Mouse (Mus musculus) frontal cortex, adult 2 months (tissue): ENCODE measurements around the gene Smco1. TPM values are rescaled to one million over a fixed set of nuclear protein-coding genes. Genes with fewer than 3 reads are reported as not detected.

ENCODE experiments used
- DNase-seq, 2 experiments: peaks; one replicate each; pipeline ENCODE4 v3.0.0; 2022; ENCODE audit warnings: low spot score in 1 of 2; ENCODE audit errors: extremely low spot score in 1 of 2
- polyA plus RNA-seq: library from polyadenylated mRNA; depleted of rRNA; stranded (reverse); fragments of >200 nt; gene quantifications from 2 replicates; pipeline ENCODE4 v1.2.3, GENCODE M21; 2012; rRNA removed

The Smco1 gene
- polyA plus RNA-seq, 1 experiment: 0.26 TPM

DNA sequence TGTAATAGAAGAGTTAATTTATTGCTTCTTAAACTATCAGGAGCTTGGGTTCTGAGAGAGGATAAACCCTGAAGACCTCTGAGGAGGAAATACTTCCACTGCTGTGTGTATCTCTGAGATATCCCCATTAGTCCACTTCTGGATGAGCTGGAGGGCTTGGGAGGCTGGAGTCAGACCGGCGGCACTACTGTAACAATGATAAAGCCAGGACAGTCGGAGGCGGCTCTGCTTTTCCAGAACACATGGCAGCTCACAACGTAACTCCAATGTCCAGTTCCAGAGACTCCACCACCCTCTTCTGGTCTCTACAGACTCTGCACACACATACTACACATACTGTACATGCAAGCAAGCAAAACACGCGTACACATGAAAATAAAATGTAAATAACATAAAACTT lies 32.6 kb downstream of the Smco1 start:
- DNase-seq: no peak

DNA sequence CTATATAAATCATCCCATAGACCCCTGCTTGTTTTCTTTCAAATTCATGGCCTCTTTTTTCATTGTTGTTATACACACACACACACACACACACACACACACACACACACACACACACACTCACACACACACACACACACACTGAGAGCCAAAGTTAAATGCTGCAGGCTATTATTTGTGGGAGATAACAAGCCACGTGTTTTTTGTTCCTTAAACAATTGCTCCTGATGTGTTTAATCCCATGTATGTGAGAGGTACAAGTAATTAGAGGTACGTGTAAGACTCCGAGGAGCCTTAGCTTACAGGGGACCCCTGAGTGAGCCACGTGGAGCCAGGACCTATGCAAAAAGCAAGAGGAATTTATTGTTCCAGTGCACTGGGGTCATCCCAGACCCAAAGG lies 40.7 kb downstream of the Smco1 start:
- DNase-seq: no peak

DNA sequence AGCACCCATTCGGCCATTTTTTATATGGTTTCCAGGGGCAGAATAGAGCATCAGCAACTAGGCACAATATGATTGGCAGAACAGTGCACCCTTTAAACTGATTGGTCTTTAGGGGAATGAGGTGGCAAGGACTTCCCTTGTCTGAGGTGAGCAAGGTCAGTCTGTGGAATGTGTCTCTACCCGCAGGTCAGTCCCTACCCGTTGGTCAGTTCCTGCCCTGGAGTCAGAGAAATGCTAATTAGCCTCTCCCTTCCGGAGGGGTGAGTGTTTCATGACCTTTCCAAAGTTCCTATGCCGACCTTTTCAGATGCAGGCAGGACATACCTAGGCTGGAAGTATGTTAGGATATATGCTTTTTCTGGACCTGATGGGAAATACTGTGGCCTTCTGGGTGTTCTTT lies 41.1 kb downstream of the Smco1 start:
- no peak for DNase-seq

DNA sequence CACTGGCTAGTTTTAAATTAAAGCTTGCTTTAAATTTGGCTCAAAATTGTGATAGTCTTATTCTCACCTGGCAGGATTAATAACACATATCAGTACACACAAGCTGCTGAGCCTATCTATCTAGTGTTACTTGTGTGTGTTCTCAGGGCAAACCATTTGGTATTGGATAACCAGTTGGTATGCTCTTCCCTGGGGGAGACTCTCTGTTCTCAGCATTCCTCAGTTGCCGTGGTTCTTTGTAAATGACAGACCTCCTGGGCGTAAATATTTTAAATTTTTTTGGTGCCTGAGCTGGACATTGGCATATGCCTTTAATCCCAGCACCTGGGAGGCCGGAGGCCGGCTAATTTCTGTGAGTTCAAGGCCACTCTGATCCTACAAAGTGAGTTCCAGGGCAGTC lies 41.6 kb downstream of the Smco1 start:
- DNase-seq: no peak

DNA sequence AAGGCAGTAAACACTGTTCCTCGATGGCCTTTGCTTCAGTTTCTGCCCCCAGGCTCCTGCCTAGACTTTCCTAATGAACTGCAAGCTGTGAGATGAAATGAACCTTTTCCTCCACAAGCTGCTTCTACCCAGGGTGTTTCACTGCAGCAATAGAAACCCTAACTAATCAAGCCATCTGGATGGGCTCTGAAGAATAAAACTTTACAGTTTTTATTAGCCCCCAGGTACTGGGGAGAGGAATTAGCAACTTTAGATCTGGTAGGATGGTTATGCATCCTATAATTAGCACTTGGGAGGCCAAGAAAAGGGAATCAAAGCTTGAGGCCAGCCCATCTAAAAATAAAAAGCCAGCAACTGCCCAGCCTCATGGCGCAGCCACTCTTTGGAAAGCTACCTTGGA lies 45.3 kb downstream of the Smco1 start:
- DNase-seq: no peak

DNA sequence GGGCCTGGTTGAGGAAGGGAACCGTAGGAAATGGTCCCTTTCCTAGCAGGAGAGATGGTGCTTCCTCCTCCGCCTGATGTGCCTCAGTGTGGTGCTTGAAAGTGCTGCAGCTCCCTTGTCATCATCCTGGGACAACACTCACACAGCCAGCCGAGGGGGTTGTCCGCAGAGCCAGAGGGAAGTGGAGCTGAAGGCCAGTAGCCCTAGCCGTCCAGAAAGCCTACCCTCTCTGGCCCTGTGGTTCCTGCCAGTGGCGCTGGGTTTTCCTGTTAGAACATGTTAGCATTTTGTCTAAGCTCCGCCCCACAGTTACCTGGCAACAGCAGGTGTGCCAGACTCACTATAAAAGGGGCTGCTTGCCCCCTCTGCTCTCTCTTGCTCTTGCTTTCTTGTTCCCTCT lies 52.7 kb downstream of the Smco1 start:
- DNase-seq: no peak

Other genes starting within 250 kb of the Smco1 start
- 17.4 and 18.7 TPM in 2 replicates for gene Pak2, start 192.1 kb upstream of the Smco1 start, polyA plus RNA-seq
- gene Pigx, start 171.7 kb upstream of the Smco1 start, polyA plus RNA-seq: 29.8 and 30.9 TPM in 2 replicates
- gene Cep19, start 171.7 kb upstream of the Smco1 start, polyA plus RNA-seq: 54.8 and 63.1 TPM in 2 replicates
- 5.7 and 6.9 TPM in 2 replicates for gene Nrros, start 105.9 kb upstream of the Smco1 start, polyA plus RNA-seq
- not detected in 2 replicates for gene Bex6, start 91.6 kb upstream of the Smco1 start, polyA plus RNA-seq
- gene Fbxo45, start 24.3 kb upstream of the Smco1 start, polyA plus RNA-seq: 23.1 and 25.6 TPM in 2 replicates
- 10.6 and 11.9 TPM in 2 replicates for gene Wdr53, start 24.2 kb upstream of the Smco1 start, polyA plus RNA-seq
- gene Rnf168, start 6.0 kb downstream of the Smco1 start, polyA plus RNA-seq: 15.5 and 16.9 TPM in 2 replicates
- 15.4 and 16.8 TPM in 2 replicates for gene Ubxn7, start 60.8 kb downstream of the Smco1 start, polyA plus RNA-seq
- 0.08 TPM in 1 of 2 replicates, not detected in the other for gene Tm4sf19, start 129.0 kb downstream of the Smco1 start, polyA plus RNA-seq
- 24.6 and 27.7 TPM in 2 replicates for gene Tctex1d2, start 148.2 kb downstream of the Smco1 start, polyA plus RNA-seq
- 24.5 and 24.6 TPM in 2 replicates for gene Pcyt1a, start 159.5 kb downstream of the Smco1 start, polyA plus RNA-seq
- 0.04 TPM in 1 of 2 replicates, not detected in the other for gene Slc51a, start 216.4 kb downstream of the Smco1 start, polyA plus RNA-seq
- gene Zdhhc19, start 224.8 kb downstream of the Smco1 start, polyA plus RNA-seq: not detected in 2 replicates